Mouse (Mus musculus) 416B (cell line): ENCODE results near the gene Nedd4.

Source experiments
- DNase-seq: peaks from one replicate; pipeline ENCODE4 v3.0.0; 2011; ENCODE audit warnings: low read depth

Gene Nedd4

DNA sequence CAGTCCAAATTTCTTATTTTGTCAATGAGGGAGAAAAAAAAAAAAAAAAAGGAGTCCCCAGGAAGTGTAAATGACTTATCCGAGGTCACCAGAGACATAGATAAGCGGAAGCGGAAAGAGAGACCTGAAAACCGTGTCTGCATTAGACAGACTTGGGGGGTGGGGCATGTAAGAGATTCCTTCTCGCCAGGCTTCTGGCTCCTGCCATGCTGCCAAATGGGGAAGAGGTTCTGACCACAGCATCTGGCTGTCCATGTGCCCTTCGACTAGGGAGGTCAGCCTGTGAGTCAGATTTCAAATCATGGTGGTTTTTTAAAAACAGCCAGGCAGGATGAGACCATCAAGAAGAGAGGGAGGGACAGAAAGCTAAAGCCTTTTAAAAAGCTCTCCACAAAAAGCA is 129.5 kb downstream of the Nedd4 start:
- peak; percentile 94 for DNase-seq

GRCm38 (mm10) chr9:72795243-72795642 is 133.1 kb downstream of the Nedd4 start:
- DNase-seq = no peak

GRCm38 (mm10) chr9:72797136-72797621 is 135.0 kb downstream of the Nedd4 start:
- DNase-seq = peak; percentile 86
